Mouse (Mus musculus) heart, adult 2 months (tissue): ENCODE measurements around the gene Zfp874a. TPM values are rescaled to one million over a fixed set of nuclear protein-coding genes. Genes with fewer than 3 reads are reported as not detected.

Experiments
- DNase-seq, 2 experiments: peaks; one replicate each; pipeline ENCODE4 v3.0.0; 2021
- H3K27ac ChIP-seq: fragments of 200-600 bp; 2 replicates; pipeline ENCODE4 v1.8.1; 2022
- H3K27me3 ChIP-seq: fragments of 200-500 bp; 2 replicates; pipeline ENCODE4 v1.6.1; 2012; ENCODE audit warnings: mild to moderate bottlenecking, low read length, inconsistent platforms, mixed read lengths; ENCODE audit not compliant: control insufficient read depth, insufficient read depth
- H3K36me3 ChIP-seq: fragments of 200-500 bp; 2 replicates; pipeline ENCODE4 v1.6.1; 2012; ENCODE audit warnings: low read length, inconsistent platforms; ENCODE audit not compliant: control insufficient read depth, insufficient read depth
- H3K4me1 ChIP-seq: fragments of 200-500 bp; 2 replicates; pipeline ENCODE4 v1.6.1; 2011; ENCODE audit warnings: low read length; ENCODE audit not compliant: control insufficient read depth, insufficient read depth
- H3K4me3 ChIP-seq: fragments of 200-600 bp; 2 replicates; pipeline ENCODE4 v1.8.1; 2022
- H3K79me2 ChIP-seq: fragments of 200-500 bp; replicated peaks from 2 replicates; pipeline ENCODE4 v1.6.1; 2012; ENCODE audit warnings: mild to moderate bottlenecking, inconsistent platforms, low read length, moderate library complexity, mixed read lengths; ENCODE audit not compliant: control insufficient read depth, insufficient read depth
- H3K9ac ChIP-seq: fragments of 200-500 bp; 2 replicates; pipeline ENCODE4 v1.6.1; 2012; ENCODE audit warnings: low read depth, mild to moderate bottlenecking, control low read depth, inconsistent platforms, low read length, mixed read lengths
- CTCF ChIP-seq: fragments of 200-600 bp; IDR thresholded peaks from 2 replicates; pipeline ENCODE4 v1.8.1; 2022; ENCODE audit warnings: antibody characterized with exemption, mild to moderate bottlenecking, moderate library complexity
- EP300 ChIP-seq: fragments of 200-500 bp; IDR thresholded peaks from 2 replicates; pipeline ENCODE4 v1.6.1; 2011; ENCODE audit warnings: low read depth, low read length, control low read depth; ENCODE audit not compliant: insufficient read depth
- POLR2A ChIP-seq: fragments of 200-500 bp; IDR thresholded peaks from 2 replicates; pipeline ENCODE4 v1.6.1; 2011; ENCODE audit warnings: mild to moderate bottlenecking, low read depth, low read length, control low read depth; ENCODE audit not compliant: insufficient read depth
- WGBS: fragments of 180-500 bp; shearing (Covaris S2); methylation state at CpG from one replicate; pipeline ENCODE4 v1.1.7; 2018; 5-methylcytosine and 5-hydroxymethylcytosine counted together
- intact Hi-C: fragments of 180-260 bp; cut with DNase I; formaldehyde crosslinking; loops from one replicate; pipeline ENCODE4 v1.15.1; 2025
- long read RNA-seq: library from polyadenylated mRNA; stranded (forward); transcript quantifications from one replicate; pipeline ENCODE4 v2.0.0, GENCODE M21; 2021
- polyA plus RNA-seq: library from polyadenylated mRNA; depleted of rRNA; stranded (reverse); fragments of >200 nt; gene quantifications from 2 replicates; pipeline ENCODE4 v1.2.3, GENCODE M21; 2012; rRNA removed
- total RNA-seq, 2 experiments: library from RNA; stranded (reverse); gene quantifications; 2 replicates each; pipeline ENCODE4 v1.2.3; 2021

Gene Zfp874a
- total RNA-seq, result 1 to 10 TPM; 8.0 to 9.8 TPM
- 1.9 and 5.3 TPM in 2 replicates for polyA plus RNA-seq
- long read RNA-seq, partial matches to known transcripts, result 0 of 4 reads
- long read RNA-seq, other reads (novel, unspliced or antisense), result 3 of 4 reads

DNA sequence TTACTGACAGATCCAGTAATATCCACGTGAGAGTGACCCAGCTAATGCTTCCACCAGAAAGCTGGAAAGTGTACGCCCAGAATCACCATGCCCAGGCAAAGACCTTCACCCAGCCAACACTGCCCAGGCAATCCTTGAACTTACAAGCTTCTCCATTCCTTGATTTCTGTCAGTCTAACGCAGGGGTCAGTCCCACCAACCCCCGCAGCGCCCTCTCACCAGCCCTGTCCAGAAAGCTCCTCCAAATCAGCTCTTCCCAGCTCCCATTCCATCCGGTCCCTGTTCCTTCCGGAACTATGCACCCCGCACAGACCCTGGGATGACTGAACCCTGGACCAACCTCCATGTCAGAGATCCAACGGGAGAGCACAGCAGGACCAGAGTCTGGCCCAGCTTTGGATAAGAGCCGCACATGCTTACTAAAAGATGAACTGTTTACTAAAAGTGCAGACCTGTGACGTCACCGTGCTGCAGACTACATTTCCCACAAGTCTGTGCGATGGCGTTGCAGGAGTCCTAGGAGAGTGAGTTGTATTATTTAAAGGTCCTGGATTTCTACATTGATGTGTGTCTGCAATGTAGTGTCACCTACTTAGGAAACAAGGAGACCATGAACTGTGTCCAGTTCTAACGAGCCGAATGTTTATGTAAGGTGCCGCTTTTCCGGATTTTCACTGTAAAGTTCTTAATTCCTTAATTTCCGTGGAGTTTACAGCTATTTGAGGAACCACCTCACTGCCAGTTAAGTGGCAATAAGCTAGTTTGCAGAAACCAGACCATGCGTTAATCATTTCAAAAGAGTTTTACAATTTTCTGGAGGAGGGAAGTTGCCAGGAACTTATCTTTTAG, at the start of gene Zfp874a:
Gene Zfp874a, minus strand, starts transcription at position 453 of the 849 bp plus-strand sequence.
- no peaks in the 10 kb centered on the region for H3K27me3 ChIP-seq
- H3K79me2 ChIP-seq, result no peaks in the 10 kb centered on the region
- peak within 1 kb of the TSS; percentile 89 for H3K27ac ChIP-seq
- under 1% methylated on average over 20 of the region's 20 CpGs for WGBS
- peak within 1 kb of the TSS; percentile 61 for H3K4me3 ChIP-seq
- H3K36me3 ChIP-seq, result no peaks in the 10 kb centered on the region
- DNase-seq, result peak; percentile 91 to 92
- intact Hi-C loops, result loop anchor here (1.0 to 10.0 kb wide), 4 partner anchors 33 to 273 kb away; partner anchors contain the start of genes Zfp65, Zfp748 and Zfp874b
- peak within 1 kb of the TSS; percentile 65 for H3K9ac ChIP-seq
- no peak for TF ChIP-seq CTCF
- TF ChIP-seq EP300, result peak; percentile 48; the same call in 1 of the 2 replicates
- peak; percentile 75 for TF ChIP-seq POLR2A
- peaks cover 2% of the 10 kb centered on the region for H3K4me1 ChIP-seq

- 74% methylated on average over 1 of the region's 1 CpGs for WGBS
- TF ChIP-seq POLR2A (no peak), CTCF (no peak)
- DNase-seq, result no peak
- no peaks in the 10 kb centered on the region for H3K79me2 ChIP-seq
- no peaks in the 10 kb centered on the region for H3K36me3 ChIP-seq
- H3K27ac ChIP-seq, result no peak overlapping the region
- no peaks in the 10 kb centered on the region for H3K27me3 ChIP-seq
- H3K4me1 ChIP-seq, result no peaks in the 10 kb centered on the region
- no peak overlapping the region for H3K9ac ChIP-seq
- intact Hi-C loops, result loop anchor here (1.0 to 5.0 kb wide), 3 partner anchors 16 to 256 kb away; partner anchors contain the start of genes Gm26965, Zfp85, Zfp87 and Zfp874b
- no peak overlapping the region; the same call in 1 of the 2 replicates for H3K4me3 ChIP-seq
These were observed 49.5 kb upstream of the Zfp874a start for GRCm38 (mm10) chr13:67500908-67501307.

DNA sequence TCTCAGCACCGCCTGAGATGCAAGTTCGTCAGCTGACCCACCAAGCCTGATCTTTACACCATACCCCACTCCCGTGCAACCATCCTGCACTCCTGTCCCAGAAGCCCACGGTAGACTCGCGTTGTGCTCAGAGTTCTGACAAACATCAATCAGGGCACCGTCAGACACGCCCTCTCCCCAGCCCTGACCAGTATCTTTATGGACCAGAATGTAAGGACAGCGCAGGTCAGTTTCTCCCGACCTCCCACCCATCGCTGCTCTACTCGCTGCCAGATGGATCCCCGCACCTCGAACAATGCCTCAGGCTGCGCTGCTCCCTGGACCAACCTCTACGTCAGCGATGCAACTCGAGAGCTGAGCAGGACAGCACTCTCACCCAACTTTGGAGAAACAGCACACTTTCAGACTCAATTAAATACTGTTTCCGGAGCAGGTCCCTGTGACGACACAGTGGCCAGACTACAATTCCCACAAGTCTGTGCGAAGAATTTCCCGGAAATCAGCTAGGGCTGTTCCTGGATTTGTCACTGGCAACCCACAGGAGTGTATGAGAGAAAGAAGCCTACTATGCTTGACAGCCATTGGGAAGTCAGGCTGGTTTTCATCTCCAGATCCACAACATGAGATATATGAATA, 48.8 kb upstream of the Zfp874a start, which contains the start of gene Zfp58:
Gene Zfp58, minus strand, starts transcription at position 472 of the 636 bp plus-strand sequence.
- no peaks in the 10 kb centered on the region for H3K36me3 ChIP-seq
- peak within 1 kb of the TSS; percentile 83 for H3K9ac ChIP-seq
- H3K79me2 ChIP-seq, result no peaks in the 10 kb centered on the region
- H3K27me3 ChIP-seq, result no peaks in the 10 kb centered on the region
- intact Hi-C loops, result loop anchor here (1.0 to 5.0 kb wide), 3 partner anchors 15 to 257 kb away; partner anchors contain the start of genes Gm26965, Zfp85, Zfp87 and Zfp874b
- peak; percentile 88 for DNase-seq
- no peaks in the 10 kb centered on the region for H3K4me1 ChIP-seq
- no peak for TF ChIP-seq CTCF
- peak; percentile 78 for TF ChIP-seq POLR2A
- 0 out of 2 replicates have a peak, but pooled peaks have one; percentile 28 for TF ChIP-seq EP300
- under 1% methylated on average over 22 of the region's 22 CpGs for WGBS
- peak within 1 kb of the TSS; percentile 69 for H3K4me3 ChIP-seq
- peak within 1 kb of the TSS; percentile 74 for H3K27ac ChIP-seq

DNA sequence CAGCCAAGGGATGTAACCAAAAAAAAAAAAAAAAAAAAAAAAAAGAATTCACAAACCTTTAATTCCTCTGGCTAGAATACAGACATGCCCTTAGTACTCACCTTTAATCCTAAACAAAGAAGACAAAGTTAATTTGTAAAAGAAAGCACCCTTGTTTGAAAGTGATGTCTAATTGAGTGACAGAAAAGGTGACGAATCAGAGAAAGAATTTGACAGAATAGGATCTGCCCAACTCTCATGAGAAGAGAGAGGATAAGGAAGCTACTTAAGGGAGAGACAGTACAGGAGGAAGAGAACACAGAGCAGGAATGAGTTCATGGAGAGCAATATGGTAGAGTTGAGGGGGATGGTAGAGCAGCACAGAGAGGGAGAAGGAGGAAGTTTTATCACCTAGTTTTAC, 44.2 kb upstream of the Zfp874a start:
- no peak for DNase-seq
- WGBS, result 100% methylated on average over 1 of the region's 1 CpGs
- Histone ChIP-seq H3K27ac (no peak overlapping the region), H3K36me3 (peaks cover 8% of the 10 kb centered on the region), H3K4me3 (no peak overlapping the region), H3K9ac (no peak overlapping the region), H3K4me1 (no peaks in the 10 kb centered on the region), H3K27me3 (no peaks in the 10 kb centered on the region), H3K79me2 (no peaks in the 10 kb centered on the region)
- TF ChIP-seq CTCF (no peak), EP300 (no peak), POLR2A (no peak)
- intact Hi-C loops, result no loop called here

DNA sequence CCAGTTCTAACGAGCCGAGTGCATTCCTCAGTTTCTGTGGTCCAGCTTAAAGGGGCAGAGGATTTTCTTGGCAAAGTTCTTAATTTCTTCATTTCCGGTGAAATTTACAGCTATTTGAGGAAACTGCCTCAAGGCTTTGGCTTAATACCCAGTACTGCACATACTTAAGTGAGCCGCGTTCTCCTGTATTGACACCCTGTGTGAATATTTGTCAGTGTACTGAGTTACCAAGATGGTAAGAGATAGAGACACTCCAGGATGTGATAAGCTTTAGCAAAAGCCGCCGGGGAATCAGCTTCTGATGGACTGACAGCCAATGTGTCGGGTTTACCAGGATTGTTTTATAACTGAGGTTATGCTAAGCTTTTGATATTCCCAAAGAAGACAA, 33.0 kb upstream of the Zfp874a start:
- peak overlapping the region; percentile 49 for H3K9ac ChIP-seq
- DNase-seq, result no peak
- H3K4me1 ChIP-seq, result peaks cover 4% of the 10 kb centered on the region
- H3K27ac ChIP-seq, result peak overlapping the region; percentile 96
- WGBS, result 10% methylated on average over 8 of the region's 8 CpGs
- H3K27me3 ChIP-seq, result no peaks in the 10 kb centered on the region
- H3K36me3 ChIP-seq, result peaks cover 16% of the 10 kb centered on the region
- TF ChIP-seq CTCF, result no peak
- H3K79me2 ChIP-seq, result no peaks in the 10 kb centered on the region; the same call in 1 of the 2 replicates
- H3K4me3 ChIP-seq, result peak overlapping the region; percentile 80
- intact Hi-C loops, result loop anchor here (1.0 to 10.0 kb wide), 4 partner anchors 16 to 310 kb away; partner anchors contain the start of genes Rsl1, Zfp58 and Zfp874a
